Mouse (Mus musculus) G1E (cell line): Measurements from ENCODE around the gene Gm21411. TPM values are rescaled to one million over a fixed set of nuclear protein-coding genes. Genes with fewer than 3 reads are reported as not detected.
"Not testable (repeated sequence)": the region's sequence is repeated elsewhere in the genome, so short reads cannot be mapped to it uniquely, and the experiment has no call there.

Source experiments
- ATAC-seq: 2 replicates; pipeline ENCODE4 v1.8.0; 2016; ENCODE audit warnings: mild to moderate bottlenecking; ENCODE audit not compliant: insufficient number of reproducible peaks, poor library complexity, low FRiP score, severe bottlenecking; ENCODE audit errors: extremely low read depth
- DNase-seq: peaks from one replicate; pipeline ENCODE4 v3.0.0; 2012; ENCODE audit warnings: low spot score
- H3K27me3 ChIP-seq: 2 replicates; pipeline ENCODE4 v1.6.1; 2012; ENCODE audit warnings: mild to moderate bottlenecking, low read length, inconsistent platforms; ENCODE audit not compliant: insufficient read depth
- H3K36me3 ChIP-seq: replicated peaks from 2 replicates; pipeline ENCODE3; 2012; ENCODE audit warnings: mild to moderate bottlenecking, inconsistent platforms
- H3K4me1 ChIP-seq: 2 replicates; pipeline ENCODE4 v1.6.1; 2012; ENCODE audit warnings: low read depth, low read length, inconsistent platforms, mixed read lengths; ENCODE audit not compliant: insufficient read depth
- H3K4me3 ChIP-seq: 2 replicates; pipeline ENCODE4 v1.5.1; 2012; ENCODE audit warnings: low read depth, mild to moderate bottlenecking, inconsistent platforms, low read length, moderate library complexity, mixed read lengths
- H3K9me3 ChIP-seq: replicated peaks from 2 replicates; pipeline ENCODE4 v1.6.1; 2012; ENCODE audit warnings: inconsistent platforms
- CTCF ChIP-seq: IDR thresholded peaks from 2 replicates; pipeline ENCODE4 v1.5.1; 2012; ENCODE audit warnings: low read depth, low read length, inconsistent platforms, mixed read lengths
- GATA1 ChIP-seq: IDR thresholded peaks from 2 replicates; pipeline ENCODE4 v1.6.1; 2012; ENCODE audit warnings: borderline replicate concordance, low read length, inconsistent platforms, mixed read lengths
- GATA2 ChIP-seq: IDR thresholded peaks from 2 replicates; pipeline ENCODE4 v1.6.1; 2012; ENCODE audit warnings: low read depth, low read length, inconsistent platforms, borderline replicate concordance
- POLR2AphosphoS5 ChIP-seq: IDR thresholded peaks from 2 replicates; pipeline ENCODE4 v1.6.1; 2012; ENCODE audit warnings: low read depth, low read length, inconsistent platforms; ENCODE audit not compliant: insufficient replicate concordance
- TAL1 ChIP-seq: conservative IDR thresholded peaks from 2 replicates; pipeline ENCODE4 v1.6.1; 2012; ENCODE audit warnings: low read depth, low read length, inconsistent platforms, mixed read lengths
- polyA plus RNA-seq: library from polyadenylated mRNA; stranded (reverse); fragments of >175 nt; gene quantifications from 2 replicates; pipeline ENCODE4 v1.2.3, GENCODE M21; 2012
- total RNA-seq, 2 experiments: library from RNA; stranded (forward) in 1 of 2; stranded (reverse) in 1 of 2; fragments of 200-1000 nt in 1 of 2; fragments of >200 nt in 1 of 2; fragmentation: Nextera tagmentation in 1 of 2; gene quantifications; 2 replicates each; pipeline ENCODE4 v1.2.3; 2014 to 2017

Gm21411 gene
- 6.5 and 8.4 TPM in 2 replicates for total RNA-seq (2014; fragmentation: Nextera tagmentation)
- total RNA-seq (2017) = 0.99 and 1.5 TPM in 2 replicates
- polyA plus RNA-seq = not detected in 2 replicates

- H3K27me3 ChIP-seq, ATAC-seq, DNase-seq, H3K4me1 ChIP-seq, H3K9me3 ChIP-seq, H3K36me3 ChIP-seq, H3K4me3 ChIP-seq: not testable (repeated sequence)
These were observed at the start of gene Gm21411 for GRCm38 (mm10) chr4:146909386-146910137. Gene Gm21411 (minus strand): TSS chr4:146909590.

- not testable (repeated sequence) for H3K4me1 ChIP-seq, H3K9me3 ChIP-seq, DNase-seq, H3K36me3 ChIP-seq, H3K4me3 ChIP-seq, ATAC-seq, H3K27me3 ChIP-seq
These were observed 32.3 kb upstream of the Gm21411 start for GRCm38 (mm10) chr4:146941691-146942090.

DNA sequence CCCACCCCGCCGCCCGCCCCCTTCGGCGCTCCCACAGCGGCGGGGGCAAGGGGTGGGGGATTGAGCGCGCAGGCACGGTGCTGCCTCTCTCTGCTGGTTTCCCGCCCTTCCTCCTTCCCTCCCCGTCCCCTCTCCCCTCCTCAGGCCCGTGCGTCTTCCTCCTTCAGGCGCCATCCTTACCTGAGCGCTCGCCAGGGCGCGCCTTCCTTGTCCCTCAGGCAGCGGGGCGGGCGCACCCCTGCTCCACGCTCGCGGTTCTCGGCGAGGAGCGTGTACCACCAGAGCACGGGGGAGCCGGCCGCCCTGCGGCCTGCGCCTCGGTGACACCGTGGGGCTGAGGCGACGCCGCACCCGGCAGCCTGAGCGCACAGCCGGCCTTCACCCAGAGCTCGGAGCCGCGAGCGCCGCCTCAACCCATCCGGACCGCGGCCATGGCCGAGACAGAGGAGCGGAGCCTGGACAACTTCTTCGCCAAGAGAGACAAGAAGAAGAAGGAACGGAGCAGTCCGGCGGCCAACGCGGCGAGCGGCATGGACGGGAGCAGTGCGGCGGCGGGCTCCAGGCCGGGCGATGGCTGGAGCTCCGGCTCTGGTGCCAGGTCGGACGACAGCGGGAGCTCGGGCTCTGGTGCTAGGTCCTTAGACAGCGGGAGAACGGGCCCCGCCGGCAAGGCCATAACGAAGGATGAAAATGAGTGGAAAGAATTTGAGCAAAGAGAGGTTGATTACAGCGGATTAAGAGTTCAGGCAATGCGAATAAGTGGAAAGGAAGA lies 23.1 kb upstream of the Gm21411 start:
- no peak for ATAC-seq
- H3K4me1 ChIP-seq = no peaks in the 10 kb centered on the region
- no peaks in the 10 kb centered on the region for H3K27me3 ChIP-seq
- no peaks in the 10 kb centered on the region for H3K36me3 ChIP-seq
- peaks cover 11% of the 10 kb centered on the region for H3K9me3 ChIP-seq
- DNase-seq = no peak
- H3K4me3 ChIP-seq = peak overlapping the region; percentile 56; the same call in 1 of the 2 replicates
- TF ChIP-seq GATA2 (no peak), TAL1 (no peak), CTCF (no peak), GATA1 (no peak), POLR2AphosphoS5 (no peak)

DNA sequence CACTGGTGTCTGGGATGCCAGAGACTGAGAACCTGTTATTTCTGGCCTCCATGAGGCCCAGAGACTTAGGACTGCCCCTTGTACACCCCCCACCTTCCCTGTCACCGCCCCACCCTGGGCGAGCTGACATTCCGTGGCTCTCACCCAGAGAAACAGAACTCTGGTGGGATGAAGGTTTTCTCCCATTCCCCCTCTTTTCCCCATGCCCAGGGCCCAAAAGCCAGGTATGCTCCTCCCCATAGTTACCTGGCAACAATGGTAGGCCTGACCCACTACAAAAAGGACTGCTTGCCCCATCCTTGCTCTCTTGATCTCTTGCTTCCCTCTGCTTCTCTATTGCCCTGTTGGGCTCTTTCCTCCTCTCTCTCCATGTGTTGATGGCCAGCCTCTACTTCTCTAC lies 5.8 kb upstream of the Gm21411 start:
- Histone ChIP-seq H3K9me3 (peaks cover 9% of the 10 kb centered on the region), H3K27me3 (no peaks in the 10 kb centered on the region), H3K4me1 (no peaks in the 10 kb centered on the region), H3K36me3 (no peaks in the 10 kb centered on the region), H3K4me3 (no peak overlapping the region)
- ATAC-seq (no peak), DNase-seq (no peak)
- TF ChIP-seq TAL1 = no peak
- no peak for TF ChIP-seq GATA1
- no peak for TF ChIP-seq CTCF
- TF ChIP-seq POLR2AphosphoS5 = no peak

DNA sequence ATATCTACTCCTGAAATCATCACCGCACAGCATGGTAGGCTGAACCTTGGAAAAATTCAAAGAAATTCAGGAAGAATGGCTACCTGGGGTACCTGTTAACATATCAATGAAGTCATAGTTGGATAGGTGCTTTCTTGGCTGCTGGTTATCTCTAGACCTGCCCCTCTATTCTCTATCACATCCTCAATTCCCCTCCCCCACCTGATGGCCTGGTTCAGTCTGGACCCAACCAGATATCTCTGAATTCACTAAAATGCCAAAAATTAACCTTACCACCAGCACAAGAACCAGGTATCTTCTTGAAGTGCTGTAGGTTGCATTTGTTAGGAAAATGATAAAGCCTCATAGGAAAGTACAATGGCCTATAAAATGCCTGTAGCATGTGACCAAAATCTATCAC lies 1.3 kb downstream of the Gm21411 start:
- DNase-seq, ATAC-seq, H3K4me3 ChIP-seq, H3K36me3 ChIP-seq, H3K27me3 ChIP-seq, H3K9me3 ChIP-seq, H3K4me1 ChIP-seq: not testable (repeated sequence)

DNA sequence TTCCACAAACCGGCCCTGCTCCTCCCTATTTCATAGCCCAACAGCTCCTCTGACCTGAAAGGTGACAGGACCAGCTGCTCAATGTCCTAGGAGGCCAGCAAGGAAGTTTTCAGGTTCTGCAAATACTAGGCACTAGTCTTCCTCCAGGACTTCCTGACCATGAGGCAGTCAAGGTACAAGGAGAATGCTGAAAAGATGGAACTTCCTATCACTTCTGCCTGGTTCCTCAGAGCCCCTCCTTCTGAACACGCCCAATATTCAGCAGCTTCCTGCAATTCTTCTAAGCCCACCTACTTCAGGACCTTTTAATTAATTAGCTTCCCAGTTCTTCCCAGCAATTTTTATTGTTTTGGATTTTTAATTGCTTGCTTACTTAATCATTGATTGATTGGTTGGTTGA lies 4.6 kb downstream of the Gm21411 start:
- H3K4me1 ChIP-seq, H3K36me3 ChIP-seq, H3K4me3 ChIP-seq, H3K27me3 ChIP-seq, DNase-seq, ATAC-seq, H3K9me3 ChIP-seq: not testable (repeated sequence)

DNA sequence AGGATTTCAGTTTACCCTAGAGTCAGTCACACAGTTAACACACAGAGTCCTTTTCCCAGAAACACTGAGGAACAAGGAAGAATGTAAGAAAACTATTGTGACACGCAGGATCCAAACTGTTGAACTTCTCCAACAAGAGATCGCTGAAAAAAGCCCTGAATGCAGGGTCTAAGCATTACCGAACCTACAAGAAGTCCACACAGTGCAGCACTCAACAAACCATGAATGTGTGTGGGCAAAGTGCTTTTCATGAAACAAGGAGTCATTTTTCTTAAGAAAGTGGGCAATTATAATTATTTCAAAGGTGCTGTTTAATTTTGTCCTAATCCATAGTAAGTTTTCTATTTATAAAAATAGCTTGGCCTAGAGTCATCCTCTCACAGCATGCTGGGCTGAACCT lies 6.3 kb downstream of the Gm21411 start:
- ATAC-seq, H3K27me3 ChIP-seq, H3K36me3 ChIP-seq, DNase-seq, H3K4me3 ChIP-seq, H3K9me3 ChIP-seq, H3K4me1 ChIP-seq: not testable (repeated sequence)

Other genes with a start within 250 kb of the Gm21411 start
- 0.75 and 0.78 TPM in 2 replicates for gene Zfp989, start 62.4 kb upstream of the Gm21411 start, total RNA-seq (2014; fragmentation: Nextera tagmentation)
- gene Zfp989, start 62.4 kb upstream of the Gm21411 start, total RNA-seq (2017) = not detected in 2 replicates
- not detected in 2 replicates for gene Zfp989, start 62.4 kb upstream of the Gm21411 start, polyA plus RNA-seq
- 0.23 TPM in 1 of 2 replicates, not detected in the other for gene Rex2, start 112.3 kb upstream of the Gm21411 start, total RNA-seq (2014; fragmentation: Nextera tagmentation)
- 0.46 and 0.66 TPM in 2 replicates for gene Rex2, start 112.3 kb upstream of the Gm21411 start, total RNA-seq (2017)
- 0.02 TPM in 1 of 2 replicates, not detected in the other for gene Rex2, start 112.3 kb upstream of the Gm21411 start, polyA plus RNA-seq
- 8.4 and 25.2 TPM in 2 replicates for gene Zfp991, start 222.4 kb upstream of the Gm21411 start, total RNA-seq (2014; fragmentation: Nextera tagmentation)
- gene Zfp991, start 222.4 kb upstream of the Gm21411 start, total RNA-seq (2017) = 8.7 and 10.7 TPM in 2 replicates
- gene Zfp991, start 222.4 kb upstream of the Gm21411 start, polyA plus RNA-seq = not detected in 2 replicates